Mouse (Mus musculus): ENCODE measurements around the gene Stk38.
A peak's percentile ranks its signal among the peaks of the same experiment; 100 is the strongest.
"Not testable (repeated sequence)": the region's sequence is repeated elsewhere in the genome, so short reads cannot be mapped to it uniquely, and the experiment has no call there.

Stk38 gene

DNA sequence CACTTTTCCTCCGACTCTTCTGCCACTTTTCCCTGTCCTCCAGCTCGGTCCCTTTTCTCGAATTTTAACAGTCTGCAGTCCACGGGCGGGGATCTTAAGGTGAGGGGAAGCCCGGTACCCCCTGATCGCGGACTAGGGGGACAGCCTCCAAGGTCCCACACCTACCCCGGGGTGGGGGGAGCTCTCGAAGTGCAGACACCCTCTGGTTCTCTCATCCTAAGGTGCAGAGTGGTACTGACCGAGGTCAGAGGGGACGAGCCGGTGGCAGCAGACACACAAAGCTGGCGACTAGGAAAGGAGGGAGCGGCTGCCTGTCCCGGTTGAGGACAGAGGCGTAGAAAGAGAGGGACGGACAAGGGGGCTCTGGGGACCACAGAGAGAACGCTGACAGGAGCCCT lies 553 bp downstream of the Stk38 start:
- no peak for DNase-seq (ENCODE audit: low spot score)

DNA sequence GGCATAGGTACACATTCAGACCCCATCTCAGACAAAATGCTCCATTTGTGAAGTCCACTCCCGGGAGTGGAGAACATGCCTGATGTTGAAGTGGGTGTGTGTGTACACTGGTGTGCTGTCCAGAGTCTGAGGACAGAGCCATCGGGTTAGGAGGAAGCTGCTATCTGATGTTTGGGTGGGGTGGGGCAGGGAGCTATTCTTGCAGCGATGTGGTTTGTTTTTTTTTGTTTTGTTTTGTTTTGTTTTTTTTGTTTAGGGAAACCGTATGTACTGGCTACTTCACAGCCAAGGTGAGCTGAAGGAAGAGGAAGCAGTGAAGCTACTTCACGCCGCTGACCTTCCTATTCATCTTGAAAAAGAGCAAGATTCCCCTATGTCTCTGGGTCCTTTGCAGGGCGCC lies 983 bp downstream of the Stk38 start:
- peak; percentile 50 for DNase-seq (ENCODE audit: low spot score)

DNA sequence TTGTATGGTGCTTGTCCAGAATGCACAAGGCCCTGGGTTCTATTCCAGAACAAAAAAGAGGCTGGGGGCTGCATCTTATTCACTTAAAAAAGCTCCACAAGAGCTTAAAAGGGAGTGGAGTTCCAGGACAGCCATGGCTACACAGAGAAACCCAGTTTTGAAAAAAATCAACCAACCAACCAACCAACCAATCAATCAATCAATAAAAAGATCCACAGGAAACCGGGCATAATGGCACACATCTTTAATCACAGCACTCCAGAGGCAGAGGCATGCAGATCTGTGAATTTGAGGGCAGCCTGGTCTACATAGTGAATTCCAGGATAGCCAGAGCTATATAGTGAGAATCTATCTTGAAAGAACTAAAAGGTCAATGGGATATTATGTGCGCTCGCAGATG lies 2.8 kb downstream of the Stk38 start:
- no peak for DNase-seq (ENCODE audit: low spot score)

DNA sequence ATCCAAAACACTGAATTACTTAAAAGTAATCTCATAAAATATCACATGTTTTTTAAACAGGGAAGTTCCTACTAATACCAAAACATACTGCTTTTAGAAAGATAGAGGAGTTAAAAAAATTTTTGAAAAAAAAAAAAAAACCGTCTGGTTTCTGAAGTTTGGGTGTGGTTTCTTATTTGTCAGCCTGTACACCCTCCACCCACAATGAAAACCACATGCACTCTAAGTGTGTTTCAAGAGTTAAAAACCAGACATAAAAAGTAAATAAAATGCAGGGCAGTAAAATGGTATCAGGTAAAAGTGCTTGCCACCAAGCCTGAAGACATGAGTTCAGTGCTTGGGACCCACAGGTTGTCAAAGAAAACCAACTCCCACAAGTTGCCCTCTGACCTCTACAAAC lies 4.1 kb downstream of the Stk38 start:
- DNase-seq (ENCODE audit: low spot score): no peak

DNA sequence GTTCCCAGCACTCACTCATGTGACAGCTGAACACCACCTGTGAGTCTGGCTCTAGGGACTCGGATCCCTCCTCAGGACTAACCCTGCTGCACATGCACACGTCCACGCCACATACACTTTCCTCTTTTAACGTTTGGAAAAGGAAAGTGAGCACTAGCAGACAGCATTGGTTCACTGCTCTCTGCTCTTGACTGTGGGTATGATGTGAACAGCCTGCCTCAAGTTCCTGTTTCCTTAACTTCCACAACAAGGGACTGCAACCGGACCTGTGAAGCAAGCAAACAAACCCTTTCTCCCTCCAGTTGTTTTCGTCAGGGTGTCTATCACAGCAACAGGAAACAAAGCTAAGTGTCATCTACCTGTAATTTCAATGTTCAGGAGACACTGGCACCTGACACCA lies 7.3 kb downstream of the Stk38 start:
- no peak for DNase-seq (ENCODE audit: low spot score)

DNA sequence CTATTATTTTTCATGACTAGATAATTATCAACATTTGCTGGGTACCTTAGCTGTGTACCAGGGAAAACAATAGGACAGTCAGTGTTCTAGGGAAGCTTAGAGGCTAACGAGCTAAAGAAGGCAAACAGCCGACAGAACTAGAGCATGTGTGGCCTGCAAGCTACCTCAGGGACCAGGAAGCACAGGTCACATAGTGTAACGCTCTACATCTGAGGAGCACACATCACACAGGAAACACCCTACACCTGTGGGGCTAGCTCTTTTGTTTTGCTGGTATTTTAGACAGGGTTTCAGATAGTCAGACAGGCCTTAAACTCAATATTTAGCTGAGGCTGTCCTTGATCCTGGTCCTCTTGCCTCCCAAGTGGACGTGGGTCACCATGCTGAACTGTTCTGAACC lies 13.2 kb downstream of the Stk38 start:
- DNase-seq (ENCODE audit: low spot score): no peak

DNA sequence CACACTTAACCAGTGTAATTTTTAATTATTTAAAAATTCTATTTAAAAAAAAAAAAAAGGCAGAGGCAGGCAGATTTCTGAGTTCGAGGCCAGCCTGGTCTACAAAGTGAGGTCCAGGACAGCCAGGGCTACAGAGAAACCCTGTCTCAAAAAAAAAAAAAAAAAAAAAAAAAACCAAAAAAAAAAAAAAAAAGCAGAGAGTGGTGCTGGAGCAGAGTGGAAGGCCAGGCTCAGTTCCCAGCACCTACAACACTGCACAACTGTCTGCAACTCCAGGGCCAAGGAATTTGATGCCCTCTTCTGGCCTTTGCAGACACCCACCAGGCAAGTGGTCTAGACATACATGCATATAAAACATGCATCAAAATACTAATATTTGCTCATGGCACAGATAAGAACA lies 14.8 kb downstream of the Stk38 start:
- not testable (repeated sequence) for DNase-seq (ENCODE audit: low spot score)

DNA sequence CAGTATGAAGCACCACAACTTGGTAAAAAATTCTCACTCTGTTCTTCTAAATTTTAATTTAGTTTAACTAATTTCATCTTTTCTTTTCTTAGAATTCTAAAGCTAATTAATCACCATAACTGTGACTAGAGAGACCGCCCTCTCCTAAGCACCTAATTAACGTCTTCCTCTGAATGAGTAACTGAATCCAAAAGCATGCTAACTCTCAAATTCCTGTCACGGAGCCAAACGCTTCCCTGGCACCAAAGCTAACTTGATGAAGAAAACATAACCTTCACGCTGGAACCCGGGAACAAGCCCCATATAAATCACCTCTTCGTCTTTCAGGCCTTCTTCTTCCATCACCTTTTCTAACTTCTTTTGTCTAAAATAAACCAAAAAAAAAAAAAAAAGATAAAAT lies 15.7 kb downstream of the Stk38 start:
- DNase-seq (ENCODE audit: low spot score): no peak

DNA sequence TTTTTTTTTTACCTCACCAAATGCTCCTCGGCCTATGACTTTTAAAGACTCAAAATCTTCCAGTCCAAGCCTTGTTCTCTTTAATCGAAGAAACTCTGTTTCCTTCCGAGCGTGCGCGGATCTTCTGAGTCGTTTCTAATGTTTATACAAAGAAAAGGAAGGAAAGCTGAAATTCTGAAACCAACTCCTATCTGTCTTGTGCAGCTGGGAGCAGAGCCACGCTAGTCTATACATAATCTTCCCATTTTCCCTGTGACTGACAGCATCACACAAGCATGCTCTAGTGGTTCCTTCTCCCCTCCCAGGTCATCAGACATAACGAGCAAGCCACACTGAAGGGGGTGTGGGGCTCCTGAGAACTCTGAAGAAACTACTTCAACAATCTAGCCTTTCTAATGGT lies 16.5 kb downstream of the Stk38 start:
- no peak for DNase-seq (ENCODE audit: low spot score)

DNA sequence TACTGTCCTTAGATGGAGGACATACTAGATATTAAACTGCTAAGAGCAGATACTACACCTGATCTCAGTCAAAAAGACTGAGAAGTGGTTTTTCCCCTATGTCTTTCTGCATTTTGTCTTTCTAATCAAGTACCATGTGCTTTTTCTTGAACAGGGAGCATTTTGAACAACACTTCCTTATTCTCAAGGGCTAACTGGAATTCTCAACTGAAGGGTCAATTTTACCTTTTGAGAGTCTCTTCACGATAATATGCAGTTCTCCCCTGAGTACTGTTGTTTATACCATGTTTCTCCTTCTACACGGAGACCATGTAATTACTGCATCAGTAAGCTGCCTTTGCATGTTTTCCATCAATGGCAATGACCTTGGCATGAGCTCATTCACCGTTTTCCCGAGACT lies 17.7 kb downstream of the Stk38 start:
- DNase-seq (ENCODE audit: low spot score): no peak

DNA sequence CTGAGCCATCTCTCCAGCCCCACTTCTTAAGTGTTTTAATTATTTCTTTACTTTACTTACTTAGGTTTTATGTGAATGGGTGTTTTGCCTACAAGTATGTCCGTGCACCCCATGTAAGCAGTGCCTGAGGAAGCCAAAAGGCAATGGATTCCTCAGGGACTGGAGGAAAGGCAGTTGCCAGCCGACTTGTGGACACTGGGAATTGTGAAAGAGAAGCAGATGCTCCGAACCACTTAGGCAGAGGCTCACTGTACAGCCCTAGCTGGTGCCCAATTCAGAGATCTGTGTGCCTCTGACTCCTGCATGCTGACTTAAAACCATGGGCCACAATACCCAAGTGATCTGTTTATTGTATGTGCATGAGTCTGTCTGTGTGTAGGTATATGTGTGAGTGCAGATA lies 18.8 kb downstream of the Stk38 start:
- no peak for DNase-seq (ENCODE audit: low spot score)

DNA sequence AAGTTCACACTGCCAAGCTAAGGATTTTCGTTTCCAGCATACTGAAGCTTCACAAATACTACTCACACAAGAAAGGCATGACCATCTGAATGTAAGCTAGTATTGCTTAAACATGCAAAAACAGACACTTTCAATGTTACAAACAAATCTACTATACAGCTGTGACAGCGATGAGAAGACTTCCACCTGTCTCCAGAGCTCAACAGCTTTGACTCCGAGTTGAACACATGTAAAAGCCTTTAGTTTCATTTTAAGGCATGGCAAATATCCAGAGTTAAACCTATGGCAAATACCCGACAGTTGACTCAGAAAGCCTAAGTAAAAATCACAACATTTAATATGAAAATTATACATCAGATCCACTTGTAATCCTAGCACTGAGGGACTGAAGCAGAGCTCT lies 19.5 kb downstream of the Stk38 start:
- no peak for DNase-seq (ENCODE audit: low spot score)

DNA sequence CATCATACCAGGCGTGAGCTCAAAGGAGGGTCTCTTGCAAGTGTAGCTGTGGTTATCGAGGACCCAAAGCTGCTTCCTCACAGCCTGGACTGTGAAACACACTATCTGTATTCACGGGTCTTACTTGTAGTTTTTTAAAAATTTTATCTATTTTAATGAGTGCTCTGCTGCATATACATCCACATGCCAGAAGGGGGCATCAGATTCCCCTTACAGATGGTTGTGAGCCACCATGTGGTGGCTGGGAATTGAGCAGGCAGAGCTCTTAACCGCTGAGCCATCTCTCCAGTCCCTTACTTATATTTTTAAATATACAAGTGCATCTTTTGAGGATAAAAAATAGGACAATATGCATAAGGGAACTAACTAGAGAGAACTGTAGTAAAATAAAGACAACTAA lies 20.1 kb downstream of the Stk38 start:
- DNase-seq (ENCODE audit: low spot score): peak; percentile 43

DNA sequence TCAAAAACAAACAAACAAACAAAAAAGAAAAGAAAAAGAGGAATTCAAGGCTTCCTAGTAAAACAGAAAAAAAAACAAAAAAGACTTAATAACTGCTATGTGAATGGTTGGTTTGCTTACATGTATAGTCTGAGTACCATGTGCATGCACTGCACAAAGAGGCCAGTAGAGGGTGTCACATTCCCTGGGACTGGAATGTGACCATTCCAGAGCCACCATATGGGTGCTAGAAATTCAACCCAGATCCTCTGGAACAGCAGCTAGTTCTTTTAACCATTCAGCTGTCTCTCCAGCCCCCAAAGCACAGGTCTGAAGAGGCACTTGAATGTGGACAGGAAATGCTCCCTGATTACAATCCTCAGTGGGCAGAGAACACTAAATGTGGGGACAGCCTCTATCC lies 21.0 kb downstream of the Stk38 start:
- DNase-seq (ENCODE audit: low spot score): no peak

DNA sequence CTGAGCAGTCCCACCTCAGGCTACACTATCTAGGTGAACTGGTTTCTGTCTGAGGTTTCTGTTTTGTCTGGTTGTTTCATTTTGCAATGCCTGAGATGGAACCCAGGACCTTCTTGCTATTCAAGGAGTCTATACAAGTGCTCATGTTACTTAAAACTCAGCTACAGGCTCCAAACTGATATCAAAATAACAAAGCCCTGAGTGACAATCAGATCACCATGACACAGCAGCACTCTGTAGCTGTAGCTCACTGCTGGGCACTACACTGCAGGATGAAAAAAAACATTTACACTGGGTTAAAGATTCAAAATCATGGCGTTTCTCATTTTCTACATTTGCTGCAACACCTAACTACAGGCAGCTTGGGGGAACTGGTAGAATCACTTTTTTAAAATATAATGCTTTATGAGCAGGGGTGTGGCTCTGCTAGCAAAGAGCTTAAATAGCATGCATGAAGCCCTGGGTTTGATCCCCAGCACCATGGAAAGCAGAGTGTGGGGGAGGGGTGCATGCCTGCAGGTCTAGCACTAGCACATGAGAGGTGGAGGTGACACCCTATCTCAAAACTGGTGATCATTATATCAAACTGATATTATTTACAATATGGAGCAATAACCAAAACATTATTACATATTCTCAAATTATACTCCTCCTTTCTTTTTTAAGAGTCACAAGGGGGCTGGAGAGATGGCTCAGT lies 22.9 kb downstream of the Stk38 start:
- no peak for DNase-seq (ENCODE audit: low spot score)

DNA sequence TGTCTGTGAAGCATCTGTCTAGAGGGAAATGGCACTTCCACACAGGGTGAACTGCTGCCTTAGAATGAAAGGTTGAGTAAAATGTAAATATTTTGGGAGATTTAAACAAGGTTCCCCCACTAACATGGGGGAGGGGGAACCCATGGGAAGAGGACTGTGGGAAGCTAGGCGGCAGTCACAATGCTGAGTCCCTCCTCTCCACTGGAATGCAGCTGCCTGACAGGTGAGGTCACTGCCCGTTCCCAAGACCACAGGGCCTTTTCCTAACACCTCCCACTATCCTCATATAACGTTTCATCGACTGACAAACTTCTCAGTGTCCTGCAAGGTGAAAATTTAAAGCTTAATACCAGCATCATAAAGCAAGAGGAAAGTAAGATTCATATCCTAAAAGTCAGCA lies 25.2 kb downstream of the Stk38 start:
- no peak for DNase-seq (ENCODE audit: low spot score)

DNA sequence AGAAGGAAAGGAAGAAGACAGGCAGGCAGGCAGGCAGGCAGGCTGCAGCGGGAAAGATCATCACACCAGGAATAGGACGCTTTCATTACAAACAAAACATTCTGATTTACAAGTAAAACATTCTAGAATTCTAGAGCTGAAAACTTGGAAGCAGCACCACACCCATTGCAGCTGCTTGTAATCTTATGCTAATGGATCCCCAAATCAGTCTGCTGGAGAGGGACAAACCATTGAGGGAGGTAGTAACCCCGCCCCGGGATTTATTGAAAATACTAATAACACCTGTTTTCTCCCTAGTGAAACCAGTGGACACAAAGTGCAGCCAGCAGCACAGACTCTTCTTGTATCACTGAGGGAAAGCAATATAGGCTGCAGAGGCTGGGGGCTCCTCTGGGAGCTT lies 26.7 kb downstream of the Stk38 start:
- DNase-seq (ENCODE audit: low spot score): no peak

DNA sequence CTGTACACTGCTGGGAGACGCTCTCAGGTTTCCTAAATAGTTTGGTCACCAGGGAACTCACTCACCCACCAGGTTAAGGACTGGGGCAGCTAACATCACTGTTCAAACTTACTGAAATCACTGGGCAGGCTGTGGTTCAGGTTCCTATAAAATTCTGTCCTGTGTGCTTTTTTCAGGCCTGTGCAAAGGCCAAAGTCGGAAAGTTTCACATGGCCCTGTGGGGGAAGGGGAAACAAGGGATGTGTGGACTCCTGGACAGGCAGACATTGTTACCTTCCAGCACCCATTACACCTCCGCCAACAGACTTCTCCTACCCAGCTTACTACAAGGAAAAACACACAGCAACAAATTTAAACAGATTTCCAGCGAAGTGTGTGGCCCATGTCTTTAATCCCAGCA lies 28.7 kb downstream of the Stk38 start:
- no peak for DNase-seq (ENCODE audit: low spot score)

DNA sequence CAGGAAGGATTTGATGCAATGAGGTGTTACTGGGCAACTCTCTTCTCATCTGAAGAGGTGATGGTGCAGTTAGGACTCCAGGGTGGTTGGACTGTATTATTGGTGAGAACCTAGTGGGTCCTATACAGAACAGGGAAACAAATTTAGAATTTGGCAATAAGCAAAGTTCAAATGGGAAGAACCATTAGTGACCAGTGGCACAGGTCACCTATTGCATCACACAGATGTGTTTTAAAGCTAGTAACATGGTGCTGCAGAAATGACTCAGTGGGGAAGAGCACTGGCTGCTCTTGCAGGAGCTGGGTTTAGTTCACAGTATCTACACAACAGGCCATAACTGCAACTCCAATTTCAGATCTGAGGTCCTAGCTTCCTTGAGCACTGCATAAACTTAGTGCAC lies 37.7 kb downstream of the Stk38 start:
- no peak for DNase-seq (ENCODE audit: low spot score)

DNA sequence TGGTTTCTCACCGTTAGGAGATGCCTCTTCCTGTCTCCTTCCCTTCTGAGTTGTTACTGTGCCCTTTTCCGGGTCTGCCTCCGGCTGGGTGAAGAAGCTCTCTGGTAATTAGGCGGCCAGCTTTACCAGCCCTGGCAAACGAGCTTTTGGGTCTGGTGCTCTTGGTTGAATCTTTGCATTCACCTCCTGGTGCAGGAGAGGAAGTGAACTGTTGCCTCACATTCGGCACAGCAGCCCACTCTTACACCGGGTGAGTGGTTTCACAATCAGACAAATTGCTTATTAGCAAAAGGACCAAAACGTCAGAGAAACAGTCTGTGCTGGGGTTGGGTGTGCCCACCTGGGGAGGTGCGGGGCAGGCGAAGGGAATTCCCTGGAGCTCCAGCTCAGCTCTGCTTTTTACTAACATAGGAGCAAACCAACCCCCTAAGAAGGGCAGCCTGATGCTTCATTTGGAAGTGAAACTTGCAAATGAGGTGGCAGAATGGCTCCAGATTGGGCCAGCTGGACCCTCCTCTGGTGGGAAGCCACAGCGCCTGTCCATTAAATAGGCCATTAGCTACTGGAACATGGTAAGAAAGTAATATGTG lies 40.7 kb downstream of the Stk38 start:
- DNase-seq (ENCODE audit: low spot score): peak; percentile 20

DNA sequence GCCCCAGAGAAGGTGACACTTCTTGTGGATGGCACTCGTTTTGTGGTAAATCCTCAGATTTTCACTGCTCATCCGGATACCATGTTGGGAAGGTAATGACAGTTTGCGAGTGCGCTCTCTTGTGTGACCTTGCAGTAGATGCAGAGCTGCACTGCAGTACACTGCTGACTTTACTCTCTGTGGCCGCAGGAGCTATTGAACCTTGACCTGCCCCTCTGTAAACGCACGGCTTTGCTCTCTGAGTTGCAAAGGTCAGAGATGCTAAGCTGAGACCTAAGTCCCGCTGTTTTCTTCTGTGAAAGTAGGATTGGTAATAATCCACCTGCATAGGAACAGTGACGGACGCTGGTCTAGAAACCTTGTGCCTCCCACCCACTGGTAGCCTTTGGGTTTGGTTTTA lies 46.2 kb downstream of the Stk38 start:
- DNase-seq (ENCODE audit: low spot score): no peak

DNA sequence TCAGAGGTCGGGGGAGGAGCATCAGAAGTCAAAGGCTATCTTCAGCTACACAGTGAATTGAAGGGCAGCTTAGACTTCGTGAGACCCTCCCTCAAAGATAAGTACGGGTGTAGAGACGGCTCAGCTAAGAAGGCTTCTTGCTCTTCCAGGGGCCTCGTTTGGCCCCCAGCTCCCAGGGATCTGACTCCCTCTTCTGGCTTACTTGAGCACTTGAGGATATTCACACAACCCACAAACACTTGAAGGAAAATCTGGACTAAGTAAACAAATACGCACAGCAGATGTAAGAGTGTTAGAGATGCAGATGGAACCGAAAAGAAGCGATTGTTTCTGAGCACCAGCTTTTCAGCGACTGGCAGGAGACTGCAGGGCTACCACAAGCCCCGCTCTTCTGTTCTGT lies 47.2 kb downstream of the Stk38 start:
- no peak for DNase-seq (ENCODE audit: low spot score)

DNA sequence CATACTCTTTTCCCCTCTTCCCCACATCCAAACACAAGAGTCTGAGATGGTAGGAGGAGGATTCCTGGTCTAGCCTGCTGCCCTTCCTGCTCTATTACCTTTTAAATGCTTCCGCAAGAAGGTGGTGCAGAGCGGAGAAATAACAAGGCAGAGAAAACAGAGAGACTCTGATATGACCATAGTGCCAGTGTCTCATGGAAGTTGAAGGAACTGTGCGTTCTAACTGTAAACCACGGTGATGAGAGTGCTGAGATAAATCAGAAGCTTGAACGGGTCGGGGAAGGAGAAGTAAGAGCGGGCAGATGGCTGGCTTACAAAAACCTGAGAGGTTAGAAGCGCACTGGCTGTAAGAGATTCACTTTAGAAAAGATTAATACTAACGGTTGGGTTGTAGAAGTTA lies 53.4 kb downstream of the Stk38 start:
- no peak for DNase-seq (ENCODE audit: low spot score)

DNA sequence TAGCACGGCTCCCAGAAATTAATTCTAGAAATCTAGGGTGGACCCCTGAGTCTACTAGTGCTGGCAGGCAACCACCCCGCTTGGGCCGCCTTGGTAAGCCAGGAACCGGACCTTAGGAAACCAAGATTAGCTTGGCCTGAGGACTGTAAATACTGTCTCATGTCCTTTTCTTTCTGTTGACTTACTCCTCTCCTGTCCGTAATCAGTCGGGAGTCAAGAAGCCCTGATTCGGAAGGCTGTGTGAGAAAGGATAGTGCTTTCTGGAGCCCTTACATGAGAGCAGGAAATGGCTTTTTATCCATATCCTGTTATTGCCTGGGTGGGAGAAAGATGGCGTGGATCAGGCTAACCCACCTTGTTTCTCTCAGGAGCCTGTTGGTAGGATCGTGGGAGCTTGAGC lies 54.5 kb downstream of the Stk38 start:
- DNase-seq (ENCODE audit: low spot score): no peak
